Mouse (Mus musculus): ENCODE measurements around the gene Smlr1. TPM values are rescaled to one million over a fixed set of nuclear protein-coding genes. Genes with fewer than 3 reads are reported as not detected.

The Smlr1 gene
- total and polyA plus RNA-seq, 2 experiments from 2014 or later: not detected

GRCm38 (mm10) chr10:25526156-25526555 lies 9.9 kb downstream of the Smlr1 start:
- 73% methylated on average over 4 of the region's 4 CpGs for WGBS
- H3K4me3 ChIP-seq (ENCODE audit: low read depth, low read length): no peak overlapping the region
- H3K4me2 ChIP-seq (ENCODE audit: low read depth, low read length): no peak overlapping the region
- no peak overlapping the region for H3K27ac ChIP-seq (ENCODE audit: low read depth)
- no peaks in the 10 kb centered on the region for H3K9me3 ChIP-seq (replicated peaks; ENCODE audit: control insufficient read depth, low read length)
- H3K27me3 ChIP-seq (ENCODE audit: control insufficient read depth, insufficient read depth, low read length): no peaks in the 10 kb centered on the region
- TF ChIP-seq CTCF (IDR thresholded peaks at IDR 0.05; ENCODE audit: low read depth) (no peak), EP300 (IDR thresholded peaks at IDR 0.05; ENCODE audit: low read depth) (no peak)
- no peak for DNase-seq (ENCODE audit: low spot score)
- no peak for ATAC-seq (ENCODE audit: insufficient read depth, low read depth)
- H3K4me1 ChIP-seq (ENCODE audit: control insufficient read depth, insufficient read depth): no peaks in the 10 kb centered on the region
- no peak overlapping the region for H3K9ac ChIP-seq (replicated peaks; ENCODE audit: low read depth, low read length)
- peaks cover 27% of the 10 kb centered on the region for H3K36me3 ChIP-seq (replicated peaks; ENCODE audit: control insufficient read depth, insufficient read depth, low read length)

- Histone ChIP-seq H3K36me3 (replicated peaks; ENCODE audit: control insufficient read depth, insufficient read depth, low read length) (peaks cover 27% of the 10 kb centered on the region), H3K4me1 (ENCODE audit: control insufficient read depth, insufficient read depth) (no peaks in the 10 kb centered on the region), H3K9ac (replicated peaks; ENCODE audit: low read depth, low read length) (no peak overlapping the region), H3K4me2 (ENCODE audit: low read depth, low read length) (no peak overlapping the region), H3K27me3 (ENCODE audit: control insufficient read depth, insufficient read depth, low read length) (no peaks in the 10 kb centered on the region), H3K27ac (ENCODE audit: low read depth) (no peak overlapping the region), H3K9me3 (replicated peaks; ENCODE audit: control insufficient read depth, low read length) (no peaks in the 10 kb centered on the region), H3K4me3 (ENCODE audit: low read depth, low read length) (no peak overlapping the region)
- DNase-seq (ENCODE audit: low spot score): no peak
- WGBS: 92% methylated on average over 8 of the region's 8 CpGs
- TF ChIP-seq EP300 (IDR thresholded peaks at IDR 0.05; ENCODE audit: low read depth) (no peak), CTCF (IDR thresholded peaks at IDR 0.05; ENCODE audit: low read depth) (no peak)
- no peak for ATAC-seq (ENCODE audit: insufficient read depth, low read depth)
These were observed 12.3 kb downstream of the Smlr1 start for GRCm38 (mm10) chr10:25523727-25524126.

GRCm38 (mm10) chr10:25520428-25520827 lies 15.6 kb downstream of the Smlr1 start:
- H3K36me3 ChIP-seq (replicated peaks; ENCODE audit: control insufficient read depth, insufficient read depth, low read length): peaks cover 39% of the 10 kb centered on the region
- H3K4me2 ChIP-seq (ENCODE audit: low read depth, low read length): no peak overlapping the region
- DNase-seq (ENCODE audit: low spot score): peak; percentile 58
- no peaks in the 10 kb centered on the region for H3K9me3 ChIP-seq (replicated peaks; ENCODE audit: control insufficient read depth, low read length)
- H3K27ac ChIP-seq (ENCODE audit: low read depth): peak overlapping the region; percentile 30; the same call in 1 of the 2 replicates
- no peak overlapping the region for H3K9ac ChIP-seq (replicated peaks; ENCODE audit: low read depth, low read length)
- H3K4me3 ChIP-seq (ENCODE audit: low read depth, low read length): no peak overlapping the region
- ATAC-seq (ENCODE audit: insufficient read depth, low read depth): peak; percentile 76
- H3K4me1 ChIP-seq (ENCODE audit: control insufficient read depth, insufficient read depth): no peaks in the 10 kb centered on the region
- no peaks in the 10 kb centered on the region for H3K27me3 ChIP-seq (ENCODE audit: control insufficient read depth, insufficient read depth, low read length)
- WGBS: 54% methylated on average over 5 of the region's 5 CpGs
- TF ChIP-seq EP300 (IDR thresholded peaks at IDR 0.05; ENCODE audit: low read depth) (no peak), CTCF (IDR thresholded peaks at IDR 0.05; ENCODE audit: low read depth) (no peak)

GRCm38 (mm10) chr10:25519954-25520353 lies 16.1 kb downstream of the Smlr1 start:
- H3K4me3 ChIP-seq (ENCODE audit: low read depth, low read length): no peak overlapping the region
- DNase-seq (ENCODE audit: low spot score): no peak
- no peaks in the 10 kb centered on the region for H3K27me3 ChIP-seq (ENCODE audit: control insufficient read depth, insufficient read depth, low read length)
- H3K27ac ChIP-seq (ENCODE audit: low read depth): peak overlapping the region; percentile 30
- ATAC-seq (ENCODE audit: insufficient read depth, low read depth): peak; percentile 44; the same call in 1 of the 2 replicates
- TF ChIP-seq CTCF (IDR thresholded peaks at IDR 0.05; ENCODE audit: low read depth): no peak
- H3K9me3 ChIP-seq (replicated peaks; ENCODE audit: control insufficient read depth, low read length): no peaks in the 10 kb centered on the region
- H3K36me3 ChIP-seq (replicated peaks; ENCODE audit: control insufficient read depth, insufficient read depth, low read length): peaks cover 43% of the 10 kb centered on the region
- no peaks in the 10 kb centered on the region for H3K4me1 ChIP-seq (ENCODE audit: control insufficient read depth, insufficient read depth)
- WGBS: 55% methylated on average over 3 of the region's 3 CpGs
- H3K9ac ChIP-seq (replicated peaks; ENCODE audit: low read depth, low read length): no peak overlapping the region
- no peak overlapping the region for H3K4me2 ChIP-seq (ENCODE audit: low read depth, low read length)

GRCm38 (mm10) chr10:25513821-25514220 lies 22.2 kb downstream of the Smlr1 start:
- H3K27me3 ChIP-seq (ENCODE audit: control insufficient read depth, insufficient read depth, low read length): no peaks in the 10 kb centered on the region
- no peaks in the 10 kb centered on the region for H3K9me3 ChIP-seq (replicated peaks; ENCODE audit: control insufficient read depth, low read length)
- H3K4me1 ChIP-seq (ENCODE audit: control insufficient read depth, insufficient read depth): no peaks in the 10 kb centered on the region
- no peak overlapping the region for H3K4me3 ChIP-seq (ENCODE audit: low read depth, low read length)
- no peak overlapping the region for H3K27ac ChIP-seq (ENCODE audit: low read depth)
- no peak for TF ChIP-seq CTCF (IDR thresholded peaks at IDR 0.05; ENCODE audit: low read depth)
- no peak for TF ChIP-seq EP300 (IDR thresholded peaks at IDR 0.05; ENCODE audit: low read depth)
- WGBS: 61% methylated on average over 1 of the region's 1 CpGs
- no peak for ATAC-seq (ENCODE audit: insufficient read depth, low read depth)
- H3K9ac ChIP-seq (replicated peaks; ENCODE audit: low read depth, low read length): no peak overlapping the region
- no peak for DNase-seq (ENCODE audit: low spot score)
- H3K36me3 ChIP-seq (replicated peaks; ENCODE audit: control insufficient read depth, insufficient read depth, low read length): peaks cover 38% of the 10 kb centered on the region
- no peak overlapping the region for H3K4me2 ChIP-seq (ENCODE audit: low read depth, low read length)

GRCm38 (mm10) chr10:25503250-25503649 lies 32.8 kb downstream of the Smlr1 start:
- Histone ChIP-seq H3K4me2 (ENCODE audit: low read depth, low read length) (no peak overlapping the region), H3K36me3 (replicated peaks; ENCODE audit: control insufficient read depth, insufficient read depth, low read length) (peaks cover 56% of the 10 kb centered on the region), H3K9ac (replicated peaks; ENCODE audit: low read depth, low read length) (no peak overlapping the region), H3K27ac (ENCODE audit: low read depth) (no peak overlapping the region), H3K27me3 (ENCODE audit: control insufficient read depth, insufficient read depth, low read length) (no peaks in the 10 kb centered on the region), H3K9me3 (replicated peaks; ENCODE audit: control insufficient read depth, low read length) (no peaks in the 10 kb centered on the region), H3K4me3 (ENCODE audit: low read depth, low read length) (no peak overlapping the region), H3K4me1 (ENCODE audit: control insufficient read depth, insufficient read depth) (no peaks in the 10 kb centered on the region)
- DNase-seq (ENCODE audit: low spot score): no peak
- TF ChIP-seq EP300 (IDR thresholded peaks at IDR 0.05; ENCODE audit: low read depth): no peak
- no peak for TF ChIP-seq CTCF (IDR thresholded peaks at IDR 0.05; ENCODE audit: low read depth)
- no peak for ATAC-seq (ENCODE audit: insufficient read depth, low read depth)
- WGBS: 84% methylated on average over 5 of the region's 5 CpGs
